14 mouse cellular contexts compared by ENCODE assay signal in genomic region chr17:30084007-30084406, GRCm38 (mm10).
DNase-seq lines count a peak whose midpoint lies in the region; ATAC-seq lines count a peak whose summit lies in the region.
"Had no signal": no experiment of that assay in that cellular context is flagged by ENCODE, and none has a peak within 500 bp of the region (broad histone marks: within the 10 kb centered on the region; RNA-seq: fewer than 3 reads in every experiment).

No protein-coding gene starts in this region.

- H3K9me3 ChIP-seq in neural tube, embryonic 12.5 days: no peaks in the 10 kb centered on the region
- H3K9me3 ChIP-seq: embryonic facial prominence, embryonic 12.5 days; forebrain, embryonic 10.5 days; liver, embryonic 15.5 days had no signal

- peaks cover 4% of the 10 kb centered on the region; the same call in 1 of the 2 replicates for H3K4me1 ChIP-seq in neural tube, embryonic 12.5 days
- H3K4me1 ChIP-seq: embryonic facial prominence, embryonic 12.5 days; forebrain, embryonic 10.5 days; liver, embryonic 15.5 days had no signal

- no peak overlapping the region for H3K4me3 ChIP-seq in neural tube, embryonic 12.5 days
- H3K4me3 ChIP-seq: embryonic facial prominence, embryonic 12.5 days; forebrain, embryonic 10.5 days; liver, embryonic 15.5 days had no signal

- no peak overlapping the region for H3K9ac ChIP-seq in neural tube, embryonic 12.5 days
- H3K9ac ChIP-seq: embryonic facial prominence, embryonic 12.5 days; liver, embryonic 15.5 days had no signal

- no peaks in the 10 kb centered on the region for H3K27me3 ChIP-seq in neural tube, embryonic 12.5 days (replicated peaks)
- H3K27me3 ChIP-seq: embryonic facial prominence, embryonic 12.5 days; liver, embryonic 15.5 days had no signal

- no peak for ATAC-seq in cerebellum, adult (ENCODE audit: insufficient number of reproducible peaks, low FRiP score, low TSS enrichment)
- ATAC-seq in neural tube, embryonic 12.5 days (ENCODE audit: low FRiP score, low read depth): no peak
- no peak for ATAC-seq in monocyte, adult 5-6 weeks (replicated peaks; ENCODE audit: insufficient number of reproducible peaks, low FRiP score, low TSS enrichment, poor library complexity, severe bottlenecking)
- ATAC-seq: midbrain, embryonic 16.5 days had no signal

- intact Hi-C loops in left cerebral cortex, postnatal 36 days (cut with DNase I): no loop called here

- 78% methylated on average over 4 of the region's 4 CpGs for WGBS in neural tube, embryonic 12.5 days

- no peaks in the 10 kb centered on the region for H3K36me3 ChIP-seq in neural tube, embryonic 12.5 days
- H3K36me3 ChIP-seq: embryonic facial prominence, embryonic 12.5 days had no signal

- 0 out of 2 replicates have a peak overlapping the region, but pooled peaks have one; percentile 2 for H3K27ac ChIP-seq in neural tube, embryonic 12.5 days
- H3K27ac ChIP-seq: embryonic facial prominence, embryonic 12.5 days; forebrain, embryonic 10.5 days; liver, embryonic 15.5 days; macrophage; stomach, postnatal 0 days had no signal

- peak; percentile 21 for DNase-seq in cerebellum, postnatal 10 days
- DNase-seq in neural tube, embryonic 10.5 days (ENCODE audit: extremely low spot score, low spot score): no peak
- DNase-seq in left cerebral cortex, postnatal 36 days (ENCODE audit: low spot score in 2 of 2): peak; percentile 68
- no peak for DNase-seq in c-Kit-positive CD71-positive TER-119-positive erythroid progenitor cells, embryonic 14.5 days (ENCODE audit: low spot score)
- no peak for DNase-seq in urinary bladder, postnatal 10 days (ENCODE audit: low spot score)

- no peak overlapping the region for H3K4me2 ChIP-seq in neural tube, embryonic 12.5 days (replicated peaks)
- H3K4me2 ChIP-seq: embryonic facial prominence, embryonic 12.5 days; liver, embryonic 15.5 days had no signal

Comparison
In these comparisons a context has a peak if more than half of its experiments do, and no peak if none do; other contexts are left out.
1. DNase-seq: peak in cerebellum, postnatal 10 days (2 of 2) and left cerebral cortex, postnatal 36 days (2 of 2); none in neural tube, embryonic 10.5 days (single experiment), c-Kit-positive CD71-positive TER-119-positive erythroid progenitor cells, embryonic 14.5 days (single experiment) and urinary bladder, postnatal 10 days (single experiment).